In the genomic region with DNA sequence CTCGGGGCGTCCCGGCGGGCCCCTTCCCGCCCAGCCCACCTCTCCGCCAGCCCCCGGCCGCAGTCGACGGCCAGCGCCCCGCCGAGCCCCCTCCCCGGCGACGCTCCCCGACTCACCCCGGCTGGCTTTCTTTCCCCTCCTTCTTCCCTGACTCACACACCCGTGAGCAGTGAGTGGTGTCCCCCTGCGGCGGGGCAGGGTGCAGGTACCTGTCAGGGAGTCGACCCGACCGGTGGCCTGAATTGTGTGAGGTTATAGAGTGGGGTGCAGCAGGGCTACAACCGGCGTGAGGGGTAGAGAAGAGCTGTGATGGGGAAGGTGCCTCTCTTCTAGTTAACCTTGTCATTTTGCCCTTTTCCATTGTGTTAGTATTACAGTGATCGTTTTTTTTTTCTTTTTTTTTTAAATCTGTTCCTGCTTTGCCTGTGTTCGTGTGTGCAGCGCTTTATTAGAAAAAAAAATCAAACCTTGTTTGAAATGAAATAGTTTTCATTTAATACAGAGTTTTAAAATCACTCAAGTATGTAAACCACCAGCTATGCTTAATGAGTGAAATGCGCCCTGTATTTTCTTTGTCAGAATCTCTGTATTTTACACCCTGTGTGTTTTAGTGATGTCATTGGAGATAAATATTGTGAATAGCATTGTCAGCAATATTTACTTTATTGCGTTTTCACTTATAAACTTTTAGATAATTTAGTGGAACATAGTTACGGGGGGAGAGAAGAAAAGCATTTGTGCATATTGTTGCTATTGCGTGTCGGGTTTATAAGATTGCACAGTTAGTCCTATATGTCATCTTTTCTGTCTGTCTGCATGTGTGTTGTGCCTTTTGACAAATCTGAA, we compare ENCODE assay signal across 8 mouse cellular contexts. TPM values are rescaled to one million over a fixed set of nuclear protein-coding genes. Genes with fewer than 3 reads are reported as not detected.
DNase-seq lines count a peak whose midpoint lies in the region; ATAC-seq and TF ChIP-seq lines count a peak whose summit lies in the region.

No protein-coding gene starts in this region.

- DNase-seq in ES-E14 (ENCODE audit: low read depth, low spot score), result peak; percentile 17
- DNase-seq in adrenal gland, postnatal 14 days, result peak; percentile 71
- DNase-seq in embryo, embryonic 9.5 days (ENCODE audit: extremely low spot score), result peak; percentile 64
- DNase-seq in heart, postnatal 0 days (ENCODE audit: low spot score), result peak; percentile 36
- peak; percentile 41 to 64 for DNase-seq in kidney, postnatal 36 days
- peak; percentile 48 for DNase-seq in lung, postnatal 36 days
- peak; percentile 35 for DNase-seq in right cerebral cortex, postnatal 4 days
- no peak for DNase-seq in retina, embryonic 14.5 days (ENCODE audit: low spot score)

- TF ChIP-seq CTCF in heart, postnatal 0 days (IDR thresholded peaks at IDR 0.05; ENCODE audit: low read depth), result 0 out of 2 replicates have a peak, but pooled peaks have one; percentile 2

- peak overlapping the region; percentile 70 to 94 for H3K4me3 ChIP-seq in ES-E14 (ENCODE audit: insufficient read depth in 1 of 2, low read depth in 1 of 2, low read length in 2 of 2, poor library complexity in 1 of 2, severe bottlenecking in 1 of 2)
- H3K4me3 ChIP-seq in heart, postnatal 0 days (ENCODE audit: low read depth, low read length), result peak overlapping the region; percentile 91

- H3K27ac ChIP-seq in ES-E14 (ENCODE audit: insufficient read depth, low read depth, low read length, poor library complexity, severe bottlenecking), result no peak overlapping the region
- peak overlapping the region; percentile 95 for H3K27ac ChIP-seq in heart, postnatal 0 days (ENCODE audit: low read depth)

- no peaks in the 10 kb centered on the region for H3K9me3 ChIP-seq in ES-E14 (ENCODE audit: control insufficient read depth, insufficient read depth, low read depth, low read length)
- H3K9me3 ChIP-seq in heart, postnatal 0 days (replicated peaks; ENCODE audit: control insufficient read depth, low read length), result no peaks in the 10 kb centered on the region

- 10% methylated on average over 30 of the region's 34 CpGs for WGBS in heart, postnatal 0 days

- H3K4me2 ChIP-seq in heart, postnatal 0 days (ENCODE audit: low read depth, low read length), result peak overlapping the region; percentile 65

- H3K4me1 ChIP-seq in ES-E14 (ENCODE audit: control insufficient read depth in 2 of 2, insufficient read depth in 2 of 2, low read length in 2 of 2, poor library complexity in 1 of 2), result peaks cover 0 to 2% of the 10 kb centered on the region in 2 experiments; a peak in 1 of 4 replicates
- H3K4me1 ChIP-seq in heart, postnatal 0 days (ENCODE audit: control insufficient read depth, insufficient read depth), result peaks cover 5% of the 10 kb centered on the region; the same call in 1 of the 2 replicates

- H3K36me3 ChIP-seq in ES-E14 (ENCODE audit: control insufficient read depth, insufficient read depth, low read length, poor library complexity, severe bottlenecking), result no peaks in the 10 kb centered on the region
- no peaks in the 10 kb centered on the region for H3K36me3 ChIP-seq in heart, postnatal 0 days (replicated peaks; ENCODE audit: control insufficient read depth, insufficient read depth, low read length)

- in situ Hi-C loops in ES-E14 (cut with MboI; ENCODE audit: low sequenced_read_pairs in 2 of 2, unreplicated experiment in 2 of 2), result no loop called here

- peak overlapping the region; percentile 90 for H3K9ac ChIP-seq in ES-E14 (ENCODE audit: insufficient read depth, low read depth, low read length, poor library complexity, severe bottlenecking)
- peak overlapping the region; percentile 97 for H3K9ac ChIP-seq in heart, postnatal 0 days (replicated peaks; ENCODE audit: low read depth, low read length)

- peak; percentile 68 for ATAC-seq in heart, postnatal 0 days (ENCODE audit: insufficient read depth, low read depth)

- no peak for TF ChIP-seq EP300 in heart, postnatal 0 days (IDR thresholded peaks at IDR 0.05; ENCODE audit: low read depth)

- no peaks in the 10 kb centered on the region for H3K27me3 ChIP-seq in heart, postnatal 0 days (ENCODE audit: control insufficient read depth, insufficient read depth, low read length)

TF ChIP-seq in ES-E14, 5 proteins besides CTCF, POLR2A, EP300 and RAD21:
- TF ChIP-seq CHD2 (IDR thresholded peaks at IDR 0.05; ENCODE audit: low read depth, low read length), result no peak
- no peak for TF ChIP-seq HCFC1 (IDR thresholded peaks at IDR 0.05; ENCODE audit: borderline replicate concordance, insufficient read depth, low read length)
- TF ChIP-seq ZC3H11A (IDR thresholded peaks at IDR 0.05; ENCODE audit: borderline replicate concordance, low read depth, low read length), result no peak
- peak; percentile 70; the same call in 1 of the 2 replicates for TF ChIP-seq MAFK (IDR thresholded peaks at IDR 0.05; ENCODE audit: insufficient read depth, low read depth, low read length)
- TF ChIP-seq ZNF384 (IDR thresholded peaks at IDR 0.05; ENCODE audit: low read depth, low read length), result no peak
TF ChIP-seq in ES-E14: peak in this region for 1.

RNA-seq across cellular contexts. Expression of a gene that starts 0.9 kb away (rescaled TPM):
- 29.0 and 40.3 TPM in 2 replicates for total RNA-seq in ES-E14 (2012; rRNA removed)
- total RNA-seq in adrenal gland, postnatal 14 days (2021), result 36.5 and 36.8 TPM in 2 replicates
- total RNA-seq in heart, postnatal 0 days (2014; rRNA removed; ENCODE audit: low replicate concordance), result 66.0 and 67.7 TPM in 2 replicates
- polyA plus RNA-seq in heart, postnatal 0 days (2015; fragmentation: Nextera tagmentation; extraction: Ambion mirVana), result 39.2 and 39.8 TPM in 2 replicates
